Mouse (Mus musculus) kidney, adult 2 months (tissue): Measurements from ENCODE around the gene Ogfr.

Experiments
- CTCF ChIP-seq: fragments of 200-500 bp; conservative IDR thresholded peaks from 2 replicates; pipeline ENCODE4 v1.5.1; 2011; ENCODE audit warnings: low read depth, mild to moderate bottlenecking, control low read depth, low read length, moderate library complexity, mixed read lengths; ENCODE audit not compliant: insufficient read depth, insufficient read length
- POLR2A ChIP-seq: fragments of 200-500 bp; IDR thresholded peaks from one replicate; pipeline ENCODE4 v1.6.1; 2011; ENCODE audit warnings: low read depth, low read length, control low read depth

GRCm38 (mm10) chr2:180555219-180555618 lies 33.8 kb upstream of the Ogfr start:
- TF ChIP-seq POLR2A (no peak), CTCF (no peak)
